Mouse (Mus musculus): Measurements from ENCODE around the gene Gnptab.

DNA sequence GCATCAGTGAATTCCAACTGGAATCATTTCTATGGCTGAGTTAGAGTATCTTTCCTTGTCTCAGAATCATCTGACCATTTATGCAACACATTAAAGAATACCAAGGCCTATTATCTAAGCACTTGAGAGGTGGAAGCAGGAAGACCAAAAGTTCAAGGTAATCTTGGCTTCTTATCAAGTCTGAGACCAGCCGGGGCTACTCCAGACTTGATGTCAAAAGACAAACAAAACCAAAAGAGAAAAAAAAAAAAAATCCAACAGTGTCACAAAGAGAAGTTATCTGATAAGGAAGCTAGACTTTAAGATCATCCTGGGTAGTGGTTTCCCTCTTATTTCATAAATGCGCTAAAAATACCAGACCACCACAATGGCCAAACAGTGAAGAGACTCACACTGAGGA is 26.4 kb upstream of the Gnptab start:
- TF ChIP-seq CTCF (IDR thresholded peaks at IDR 0.05; ENCODE audit: borderline replicate concordance, control insufficient read depth, extremely low read depth, insufficient read depth, low read length, poor library complexity) (no peak), POLR2A (IDR thresholded peaks at IDR 0.05; ENCODE audit: control insufficient read depth, extremely low read depth, insufficient read depth, low read length, poor library complexity) (no peak)
